Mouse (Mus musculus) small intestine, adult 2 months (tissue): Measurements from ENCODE around the gene Ccin.

ENCODE experiments used
- CTCF ChIP-seq: fragments of 200-500 bp; IDR thresholded peaks from 2 replicates; pipeline ENCODE4 v1.5.1; 2012; ENCODE audit warnings: low read depth, mild to moderate bottlenecking, control low read depth, inconsistent platforms, low read length, moderate library complexity, mixed read lengths; ENCODE audit not compliant: insufficient replicate concordance, insufficient read length; ENCODE audit errors: extremely low read depth
- POLR2A ChIP-seq: fragments of 200-500 bp; IDR thresholded peaks from 2 replicates; pipeline ENCODE4 v1.6.1; 2012; ENCODE audit warnings: low read depth, mild to moderate bottlenecking, control low read depth, inconsistent platforms, low read length, moderate library complexity

DNA sequence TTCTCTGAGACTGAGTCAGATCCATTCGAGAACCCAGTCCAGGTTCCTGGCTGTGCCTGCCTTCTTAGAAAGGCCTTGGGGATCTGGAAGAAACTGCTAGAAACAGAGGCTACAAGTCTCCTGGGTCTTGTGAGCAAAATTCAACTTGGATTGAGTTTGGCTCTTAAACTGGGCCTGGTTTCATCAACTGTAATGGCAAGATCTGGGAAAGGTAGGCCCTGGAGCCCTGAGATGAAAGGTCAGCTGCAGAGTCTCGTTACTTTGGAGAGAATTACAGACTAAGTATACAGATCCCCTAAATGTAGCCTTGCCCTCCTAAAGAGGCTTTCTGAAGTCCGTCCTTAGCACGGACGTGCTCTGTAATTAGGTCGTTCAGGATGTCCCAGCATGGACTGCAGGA is 42.3 kb downstream of the Ccin start:
- TF ChIP-seq POLR2A (no peak), CTCF (no peak)
